Mouse (Mus musculus): ENCODE results near the gene Ulk3. TPM values are rescaled to one million over a fixed set of nuclear protein-coding genes. Genes with fewer than 3 reads are reported as not detected.
A peak's percentile ranks its signal among the peaks of the same experiment; 100 is the strongest.

Gene Ulk3
- polyA plus RNA-seq, 1 experiment from 2014 or later: 20.3 TPM

DNA sequence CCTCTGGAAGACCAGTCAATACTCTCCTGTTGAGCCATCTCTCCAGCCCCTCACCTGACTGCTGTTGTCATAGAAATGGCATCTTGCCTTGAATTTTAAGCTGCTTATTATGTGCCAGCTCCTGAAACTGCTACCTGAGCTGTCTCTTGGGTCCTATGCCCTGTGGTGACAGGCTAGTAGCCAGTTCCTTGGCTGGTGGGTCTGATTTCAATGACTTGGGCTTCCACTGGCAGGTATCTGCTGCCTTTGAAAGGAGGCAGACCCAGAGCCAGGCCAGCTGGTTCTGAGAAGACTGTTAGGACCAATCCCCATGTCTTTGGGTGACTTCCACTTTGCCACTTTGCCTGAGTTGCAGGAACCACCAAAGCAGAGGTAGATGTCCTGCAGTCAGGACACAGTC is 14.9 kb upstream of the Ulk3 start:
- Histone ChIP-seq H3K4me2 (no peak overlapping the region), H3K27me3 (no peaks in the 10 kb centered on the region), H3K9me3 (no peaks in the 10 kb centered on the region), H3K4me1 (0 out of 2 replicates have a peak, but pooled peaks cover 6% of the 10 kb centered on the region), H3K4me3 (no peak overlapping the region), H3K27ac (no peak overlapping the region), H3K36me3 (peaks cover 44% of the 10 kb centered on the region), H3K9ac (no peak overlapping the region)
- no peak for ATAC-seq (ENCODE audit: insufficient number of reproducible peaks, insufficient read depth, low FRiP score, low TSS enrichment, low read depth)

GRCm38 (mm10) chr9:57575577-57575976 is 13.7 kb upstream of the Ulk3 start:
- Histone ChIP-seq H3K36me3 (peaks cover 50% of the 10 kb centered on the region), H3K9me3 (no peaks in the 10 kb centered on the region), H3K4me1 (0 out of 2 replicates have a peak, but pooled peaks cover 6% of the 10 kb centered on the region), H3K4me3 (no peak overlapping the region), H3K27ac (no peak overlapping the region), H3K27me3 (no peaks in the 10 kb centered on the region), H3K9ac (no peak overlapping the region), H3K4me2 (no peak overlapping the region)
- ATAC-seq (ENCODE audit: insufficient number of reproducible peaks, insufficient read depth, low FRiP score, low TSS enrichment, low read depth): no peak
- WGBS: 81% methylated on average over 3 of the region's 3 CpGs

DNA sequence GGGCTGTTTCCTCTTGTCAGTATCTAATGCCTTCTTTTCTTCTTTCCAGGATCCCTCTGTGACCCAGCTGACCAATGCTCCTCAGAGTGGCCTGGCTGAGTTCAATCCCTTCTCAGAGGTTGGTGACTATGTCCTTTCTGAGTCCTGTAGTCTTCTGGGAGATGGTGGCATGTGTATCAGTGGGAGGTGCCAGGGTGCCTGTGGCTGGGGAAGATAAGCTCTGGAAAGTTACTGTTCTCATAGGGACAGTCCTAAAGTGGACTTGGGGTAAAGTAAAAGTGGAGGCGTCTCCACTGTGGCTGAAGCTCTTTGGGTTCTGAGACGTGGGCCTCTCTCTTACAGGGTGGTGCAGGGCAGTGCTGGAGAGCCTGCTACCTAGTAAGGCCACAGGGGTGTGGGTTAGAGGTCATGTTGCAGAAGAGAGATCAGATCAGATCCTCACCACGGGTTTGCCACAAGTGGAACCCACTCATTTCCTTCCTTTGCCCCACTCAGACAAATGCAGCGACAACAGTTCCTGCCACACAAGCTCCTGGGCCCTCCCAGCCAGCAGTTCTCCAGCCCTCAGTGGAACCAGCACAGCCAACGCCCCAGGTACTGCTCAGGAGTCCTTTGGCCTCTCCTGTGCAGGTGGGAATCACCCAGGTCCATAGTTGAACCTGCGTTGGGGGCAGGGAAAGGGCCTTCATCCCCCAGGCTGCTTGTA is 12.0 kb upstream of the Ulk3 start:
- H3K4me1 ChIP-seq: 0 out of 2 replicates have a peak, but pooled peaks cover 6% of the 10 kb centered on the region
- no peak for ATAC-seq (ENCODE audit: insufficient number of reproducible peaks, insufficient read depth, low FRiP score, low TSS enrichment, low read depth)
- no peak overlapping the region for H3K27ac ChIP-seq
- no peaks in the 10 kb centered on the region for H3K9me3 ChIP-seq
- H3K4me2 ChIP-seq: no peak overlapping the region
- 75% methylated on average over 6 of the region's 6 CpGs for WGBS
- H3K9ac ChIP-seq: no peak overlapping the region
- peaks cover 57% of the 10 kb centered on the region for H3K36me3 ChIP-seq
- H3K4me3 ChIP-seq: no peak overlapping the region
- H3K27me3 ChIP-seq: no peaks in the 10 kb centered on the region

- H3K36me3 ChIP-seq: peaks cover 68% of the 10 kb centered on the region
- no peak overlapping the region for H3K4me3 ChIP-seq
- no peaks in the 10 kb centered on the region for H3K9me3 ChIP-seq
- H3K9ac ChIP-seq: no peak overlapping the region
- no peaks in the 10 kb centered on the region for H3K27me3 ChIP-seq
- ATAC-seq (ENCODE audit: insufficient number of reproducible peaks, insufficient read depth, low FRiP score, low TSS enrichment, low read depth): no peak
- peaks cover 6% of the 10 kb centered on the region for H3K4me1 ChIP-seq
- no peak overlapping the region for H3K27ac ChIP-seq
- WGBS: 81% methylated on average over 3 of the region's 3 CpGs
- H3K4me2 ChIP-seq: no peak overlapping the region
Observed at GRCm38 (mm10) chr9:57584991-57585390, 4.3 kb upstream of the Ulk3 start.

DNA sequence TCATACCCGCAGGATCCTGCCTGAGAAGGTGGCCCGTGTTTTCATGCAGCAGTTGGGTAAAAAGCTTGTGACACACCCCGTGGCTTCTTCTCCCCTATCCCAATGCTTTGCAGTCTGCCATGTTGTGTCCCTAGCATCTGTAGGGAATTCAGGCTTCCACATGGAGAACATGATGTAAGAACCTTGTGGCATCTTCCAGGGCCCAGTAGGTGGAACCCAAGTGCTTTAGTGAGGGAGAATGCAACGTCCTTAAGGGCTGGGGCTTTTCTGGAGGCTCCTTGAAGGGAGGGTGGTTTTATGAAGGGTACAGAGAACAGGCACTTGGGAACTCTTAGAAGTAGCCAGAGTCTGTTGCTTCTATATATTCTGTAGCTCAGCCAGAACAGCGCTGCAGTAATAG is 1.5 kb downstream of the Ulk3 start:
- Histone ChIP-seq H3K36me3 (peaks cover 53% of the 10 kb centered on the region), H3K4me2 (peak overlapping the region; percentile 87; the same call in 1 of the 2 replicates), H3K4me3 (no peak overlapping the region; the same call in 1 of the 2 replicates)

GRCm38 (mm10) chr9:57593454-57594173 is 4.4 kb downstream of the Ulk3 start:
- H3K9me3 ChIP-seq: no peaks in the 10 kb centered on the region
- no peak for ATAC-seq (ENCODE audit: insufficient number of reproducible peaks, insufficient read depth, low FRiP score, low TSS enrichment, low read depth)
- no peak overlapping the region for H3K4me2 ChIP-seq
- H3K27ac ChIP-seq: no peak overlapping the region
- 51% methylated on average over 12 of the region's 12 CpGs for WGBS
- 0 out of 2 replicates have a peak overlapping the region, but pooled peaks have one; percentile 16 for H3K9ac ChIP-seq
- H3K27me3 ChIP-seq: no peaks in the 10 kb centered on the region
- H3K4me3 ChIP-seq: no peak overlapping the region
- H3K4me1 ChIP-seq: peaks cover 15% of the 10 kb centered on the region
- peaks cover 38% of the 10 kb centered on the region for H3K36me3 ChIP-seq

More for the DNA sequence above, 1.5 kb downstream of the Ulk3 start:
- no peaks in the 10 kb centered on the region for H3K9me3 ChIP-seq
- H3K27me3 ChIP-seq: no peaks in the 10 kb centered on the region
- H3K27ac ChIP-seq: no peak overlapping the region
- 0 out of 2 replicates have a peak overlapping the region, but pooled peaks have one; percentile 0 for H3K9ac ChIP-seq
- WGBS: 29% methylated on average over 5 of the region's 5 CpGs
- H3K4me1 ChIP-seq: peaks cover 16% of the 10 kb centered on the region
- no peak for ATAC-seq (ENCODE audit: insufficient number of reproducible peaks, insufficient read depth, low FRiP score, low TSS enrichment, low read depth)

DNA sequence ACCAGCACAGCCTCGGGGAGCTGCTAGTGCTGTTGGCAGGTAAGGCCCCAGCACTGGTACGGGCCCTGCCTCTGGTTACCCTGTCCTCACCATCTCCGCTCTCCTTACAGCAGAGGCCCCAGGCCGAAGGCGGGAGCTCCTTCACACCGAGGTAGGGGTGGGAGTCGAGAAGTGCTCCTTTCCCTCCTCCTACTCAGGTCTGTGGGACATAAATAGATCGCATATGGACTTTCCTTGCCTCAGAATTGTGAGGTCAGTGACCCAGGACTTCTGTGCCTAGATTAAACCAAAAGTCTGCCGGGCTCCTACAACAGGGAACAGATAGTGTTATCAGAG is 4.9 kb downstream of the Ulk3 start:
- Histone ChIP-seq H3K4me3 (no peak overlapping the region), H3K36me3 (peaks cover 38% of the 10 kb centered on the region), H3K4me2 (no peak overlapping the region), H3K9ac (0 out of 2 replicates have a peak overlapping the region, but pooled peaks have one; percentile 16), H3K9me3 (no peaks in the 10 kb centered on the region), H3K27ac (no peak overlapping the region), H3K27me3 (no peaks in the 10 kb centered on the region), H3K4me1 (peaks cover 10% of the 10 kb centered on the region)
- ATAC-seq (ENCODE audit: insufficient number of reproducible peaks, insufficient read depth, low FRiP score, low TSS enrichment, low read depth): no peak
- 78% methylated on average over 9 of the region's 9 CpGs for WGBS

DNA sequence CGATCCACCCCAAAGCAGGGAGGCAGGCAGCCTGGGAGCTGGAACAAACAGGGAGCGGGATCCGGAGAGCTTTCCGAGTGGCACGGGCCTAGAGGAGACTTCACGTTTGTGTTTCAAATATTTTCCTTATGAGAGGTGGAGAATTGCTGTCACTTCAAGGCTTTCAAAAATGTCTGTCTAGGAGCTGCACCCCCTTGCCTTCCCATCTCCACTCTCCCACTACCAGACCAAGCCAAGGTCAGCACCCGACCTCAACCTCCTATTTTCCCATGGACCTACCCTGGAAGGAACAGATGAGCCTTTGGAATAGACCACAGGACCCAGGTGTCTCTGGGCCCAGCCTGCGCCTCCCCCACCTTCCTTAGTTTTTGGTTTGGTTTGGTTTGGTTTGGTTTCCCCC is 8.0 kb downstream of the Ulk3 start:
- Histone ChIP-seq H3K9me3 (no peaks in the 10 kb centered on the region), H3K9ac (no peak overlapping the region), H3K4me2 (no peak overlapping the region), H3K27me3 (no peaks in the 10 kb centered on the region), H3K27ac (no peak overlapping the region), H3K4me3 (no peak overlapping the region), H3K36me3 (peaks cover 32% of the 10 kb centered on the region), H3K4me1 (no peaks in the 10 kb centered on the region)
- ATAC-seq (ENCODE audit: insufficient number of reproducible peaks, insufficient read depth, low FRiP score, low TSS enrichment, low read depth): no peak
- 79% methylated on average over 8 of the region's 8 CpGs for WGBS

- H3K9me3 ChIP-seq: no peaks in the 10 kb centered on the region
- no peak for ATAC-seq (ENCODE audit: insufficient number of reproducible peaks, insufficient read depth, low FRiP score, low TSS enrichment, low read depth)
- no peaks in the 10 kb centered on the region for H3K4me1 ChIP-seq
- peaks cover 25% of the 10 kb centered on the region for H3K36me3 ChIP-seq
- H3K9ac ChIP-seq: no peak overlapping the region
- no peak overlapping the region for H3K4me2 ChIP-seq
- H3K4me3 ChIP-seq: no peak overlapping the region
- 19% methylated on average over 4 of the region's 4 CpGs for WGBS
- H3K27ac ChIP-seq: no peak overlapping the region
- H3K27me3 ChIP-seq: no peaks in the 10 kb centered on the region
Observed at GRCm38 (mm10) chr9:57597929-57598382, 8.7 kb downstream of the Ulk3 start.

- Histone ChIP-seq H3K36me3 (peaks cover 15% of the 10 kb centered on the region), H3K27me3 (no peaks in the 10 kb centered on the region), H3K4me1 (no peaks in the 10 kb centered on the region), H3K4me2 (no peak overlapping the region), H3K4me3 (no peak overlapping the region), H3K27ac (no peak overlapping the region), H3K9ac (no peak overlapping the region), H3K9me3 (no peaks in the 10 kb centered on the region)
- no peak for ATAC-seq (ENCODE audit: insufficient number of reproducible peaks, insufficient read depth, low FRiP score, low TSS enrichment, low read depth)
- WGBS: 32% methylated on average over 8 of the region's 8 CpGs
Observed at GRCm38 (mm10) chr9:57598851-57599563, 9.8 kb downstream of the Ulk3 start.

GRCm38 (mm10) chr9:57600620-57601352 is 11.5 kb downstream of the Ulk3 start:
- H3K9me3 ChIP-seq: no peaks in the 10 kb centered on the region
- H3K36me3 ChIP-seq: no peaks in the 10 kb centered on the region
- H3K4me1 ChIP-seq: no peaks in the 10 kb centered on the region
- WGBS: 9% methylated on average over 3 of the region's 3 CpGs
- H3K27me3 ChIP-seq: peaks cover 11% of the 10 kb centered on the region
- H3K9ac ChIP-seq: no peak overlapping the region
- no peak overlapping the region for H3K4me3 ChIP-seq
- no peak overlapping the region for H3K4me2 ChIP-seq
- H3K27ac ChIP-seq: no peak overlapping the region
- 0 out of 2 replicates have a peak, but pooled peaks have one; percentile 32 for ATAC-seq (ENCODE audit: insufficient number of reproducible peaks, insufficient read depth, low FRiP score, low TSS enrichment, low read depth)
